Mouse (Mus musculus): ENCODE data around the gene Ldb2.

DNA sequence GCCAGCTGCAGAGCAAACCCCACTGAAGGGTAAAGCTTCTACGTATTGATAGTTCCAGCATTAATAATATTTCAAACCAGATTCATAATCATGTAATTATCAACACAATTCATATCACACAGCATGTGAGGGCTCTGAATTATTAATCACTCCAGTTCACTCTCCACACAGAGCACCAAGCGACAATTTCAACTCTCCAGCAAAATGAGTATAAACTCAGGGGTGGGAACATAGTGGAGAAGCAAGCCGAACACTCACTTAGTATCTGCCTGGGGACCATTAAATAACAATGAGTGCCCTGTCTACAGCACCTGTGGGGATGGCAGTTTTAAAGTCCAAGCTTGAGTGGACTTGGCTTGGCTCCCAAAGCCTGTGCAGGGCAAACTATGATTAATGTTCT lies 302.6 kb downstream of the Ldb2 start:
- TF ChIP-seq MAX (IDR thresholded peaks at IDR 0.05): no peak
- TF ChIP-seq CTCF (IDR thresholded peaks at IDR 0.05; ENCODE audit: control insufficient read depth, insufficient read depth, insufficient read length): no peak
- TF ChIP-seq USF1 (IDR thresholded peaks at IDR 0.05; ENCODE audit: low read depth): no peak
